Mouse (Mus musculus) ES-E14 (cell line): Measurements from ENCODE around the gene Gin1. TPM values are rescaled to one million over a fixed set of nuclear protein-coding genes. Genes with fewer than 3 reads are reported as not detected.
A peak's percentile ranks its signal among the peaks of the same experiment; 100 is the strongest.

Source experiments
- DNase-seq: peaks from one replicate; pipeline ENCODE4 v3.0.0-alpha.2; 2013; ENCODE audit warnings: low read depth, low spot score
- H3K27ac ChIP-seq: 2 replicates; pipeline ENCODE4 v1.5.1; 2012; ENCODE audit warnings: low read depth, mild to moderate bottlenecking, low read length, moderate library complexity, mixed read lengths; ENCODE audit not compliant: poor library complexity, insufficient read depth, severe bottlenecking
- H3K36me3 ChIP-seq: 2 replicates; pipeline ENCODE4 v1.6.1; 2012; ENCODE audit warnings: mild to moderate bottlenecking, low read length, moderate library complexity, mixed read lengths; ENCODE audit not compliant: control insufficient read depth, poor library complexity, insufficient read depth, severe bottlenecking
- H3K4me1 ChIP-seq, 2 experiments: fragments of 150-350 bp in 1 of 2; sonication (generic) in 1 of 2; 2 replicates each; pipeline ENCODE4 v1.6.1; 2012; ENCODE audit warnings: low read length in 2 of 2, mild to moderate bottlenecking in 1 of 2, mixed read lengths in 1 of 2; ENCODE audit not compliant: control insufficient read depth in 2 of 2, insufficient read depth in 2 of 2, poor library complexity in 1 of 2
- H3K4me3 ChIP-seq, 2 experiments: fragments of 150-350 bp in 1 of 2; sonication (generic) in 1 of 2; 2 replicates each; pipeline ENCODE4 v1.5.1; 2012; ENCODE audit warnings: low read length in 2 of 2, low read depth in 1 of 2, mild to moderate bottlenecking in 1 of 2, mixed read lengths in 1 of 2; ENCODE audit not compliant: insufficient read depth in 1 of 2, poor library complexity in 1 of 2, severe bottlenecking in 1 of 2
- H3K9ac ChIP-seq: 2 replicates; pipeline ENCODE4 v1.6.1; 2012; ENCODE audit warnings: low read depth, mild to moderate bottlenecking, low read length, mixed read lengths; ENCODE audit not compliant: poor library complexity, insufficient read depth, severe bottlenecking
- H3K9me3 ChIP-seq: fragments of 150-350 bp; sonication (generic); 2 replicates; pipeline ENCODE4 v1.6.1; 2012; ENCODE audit warnings: low read depth, mild to moderate bottlenecking, low read length; ENCODE audit not compliant: control insufficient read depth, insufficient read depth
- CHD2 ChIP-seq: IDR thresholded peaks from 2 replicates; pipeline ENCODE4 v1.6.1; 2014; ENCODE audit warnings: mild to moderate bottlenecking, low read depth, low read length, inconsistent platforms
- HCFC1 ChIP-seq: IDR thresholded peaks from 2 replicates; pipeline ENCODE4 v1.6.1; 2012; ENCODE audit warnings: low read length, inconsistent platforms, borderline replicate concordance; ENCODE audit not compliant: insufficient read depth
- MAFK ChIP-seq: IDR thresholded peaks from 2 replicates; pipeline ENCODE4 v1.6.1; 2014; ENCODE audit warnings: mild to moderate bottlenecking, low read depth, low read length, inconsistent platforms; ENCODE audit not compliant: insufficient read depth
- ZC3H11A ChIP-seq: IDR thresholded peaks from 2 replicates; pipeline ENCODE4 v1.6.1; 2012; ENCODE audit warnings: low read depth, mild to moderate bottlenecking, inconsistent platforms, low read length, borderline replicate concordance
- ZNF384 ChIP-seq: IDR thresholded peaks from 2 replicates; pipeline ENCODE4 v1.6.1; 2012; ENCODE audit warnings: low read depth, low read length, inconsistent platforms
- in situ Hi-C, 2 experiments: fragments of 600-800 bp; cut with MboI; formaldehyde crosslinking; loops; one replicate each; pipeline ENCODE4 v1.15.1; 2025; ENCODE audit warnings: low sequenced_read_pairs in 2 of 2, inconsistent platforms in 1 of 2; ENCODE audit not compliant: unreplicated experiment in 2 of 2
- total RNA-seq: library from RNA; depleted of rRNA; stranded (reverse); fragments of 300-350 nt; gene quantifications from 2 replicates; pipeline ENCODE4 v1.2.3, GENCODE M21; 2012

The Gin1 gene
- total RNA-seq, 1 experiment, result 8.6 TPM

GRCm38 (mm10) chr1:97745712-97746111, 24.3 kb upstream of the Gin1 start:
- H3K4me1 ChIP-seq, result no peaks in the 10 kb centered on the region
- TF ChIP-seq ZNF384, result no peak
- no peak for TF ChIP-seq CHD2
- no peak for TF ChIP-seq HCFC1
- TF ChIP-seq MAFK, result no peak
- no peak for TF ChIP-seq ZC3H11A
- no peak overlapping the region for H3K4me3 ChIP-seq
- no peak overlapping the region for H3K27ac ChIP-seq
- DNase-seq, result no peak
- H3K36me3 ChIP-seq, result peaks cover 10% of the 10 kb centered on the region
- in situ Hi-C loops, result no loop called here
- no peak overlapping the region for H3K9ac ChIP-seq
- no peaks in the 10 kb centered on the region for H3K9me3 ChIP-seq

- H3K36me3 ChIP-seq, result peaks cover 10% of the 10 kb centered on the region
- H3K9me3 ChIP-seq, result no peaks in the 10 kb centered on the region
- H3K9ac ChIP-seq, result no peak overlapping the region
- no peaks in the 10 kb centered on the region for H3K4me1 ChIP-seq
- no peak overlapping the region for H3K27ac ChIP-seq
- no peak overlapping the region for H3K4me3 ChIP-seq
- in situ Hi-C loops, result no loop called here
- TF ChIP-seq MAFK (no peak), ZC3H11A (no peak), ZNF384 (no peak), CHD2 (no peak), HCFC1 (no peak)
- no peak for DNase-seq
These were observed 23.7 kb upstream of the Gin1 start for GRCm38 (mm10) chr1:97746261-97746660.

- TF ChIP-seq MAFK (peak; percentile 67), CHD2 (no peak)
- no peak for DNase-seq
- in situ Hi-C loops, result no loop called here
- Histone ChIP-seq H3K9ac (no peak overlapping the region), H3K27ac (no peak overlapping the region), H3K36me3 (peaks cover 8% of the 10 kb centered on the region), H3K4me3 (no peak overlapping the region), H3K9me3 (no peaks in the 10 kb centered on the region), H3K4me1 (no peaks in the 10 kb centered on the region)
These were observed 21.8 kb upstream of the Gin1 start for GRCm38 (mm10) chr1:97748163-97748562.

GRCm38 (mm10) chr1:97753216-97753615, 16.8 kb upstream of the Gin1 start:
- TF ChIP-seq MAFK (no peak), ZC3H11A (no peak), HCFC1 (no peak), ZNF384 (no peak), CHD2 (no peak)
- Histone ChIP-seq H3K9ac (no peak overlapping the region), H3K4me1 (no peaks in the 10 kb centered on the region), H3K9me3 (no peaks in the 10 kb centered on the region), H3K27ac (no peak overlapping the region), H3K36me3 (peaks cover 2% of the 10 kb centered on the region), H3K4me3 (no peak overlapping the region)
- DNase-seq, result no peak
- in situ Hi-C loops, result no loop called here

GRCm38 (mm10) chr1:97754392-97754791, 15.6 kb upstream of the Gin1 start:
- no peak overlapping the region for H3K27ac ChIP-seq
- H3K9ac ChIP-seq, result no peak overlapping the region
- DNase-seq, result no peak
- H3K4me1 ChIP-seq, result no peaks in the 10 kb centered on the region
- H3K4me3 ChIP-seq, result no peak overlapping the region
- H3K36me3 ChIP-seq, result peaks cover 2% of the 10 kb centered on the region
- H3K9me3 ChIP-seq, result no peaks in the 10 kb centered on the region
- TF ChIP-seq HCFC1 (no peak), CHD2 (no peak), ZC3H11A (no peak), ZNF384 (no peak), MAFK (no peak)
- in situ Hi-C loops, result no loop called here
